24 mouse cellular contexts compared by ENCODE assay signal in the genomic region with DNA sequence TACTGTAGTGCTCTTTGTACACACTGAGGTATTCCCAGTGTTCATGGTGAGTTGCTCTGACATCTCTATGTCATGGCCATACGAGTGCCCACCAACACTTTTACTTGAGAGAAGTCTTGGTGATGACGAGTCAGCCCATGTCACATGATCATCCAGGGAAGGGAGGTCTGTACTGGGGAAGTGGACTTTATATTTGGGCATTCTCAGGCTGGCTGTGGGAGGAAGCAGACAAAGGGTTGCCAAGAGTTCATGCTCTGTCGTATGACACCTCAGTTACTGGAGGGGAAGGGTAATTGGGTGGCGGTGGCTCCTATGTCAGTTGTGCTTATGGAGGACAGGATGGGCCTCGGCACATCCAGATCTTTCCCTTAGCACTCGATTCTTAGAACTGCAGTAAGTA. TPM values are rescaled to one million over a fixed set of nuclear protein-coding genes. Genes with fewer than 3 reads are reported as not detected.
DNase-seq lines count a peak whose midpoint lies in the region; ATAC-seq and TF ChIP-seq lines count a peak whose summit lies in the region.
"Had no signal": no experiment of that assay in that cellular context is flagged by ENCODE, and none has a peak within 500 bp of the region (broad histone marks: within the 10 kb centered on the region; RNA-seq: fewer than 3 reads in every experiment).

No protein-coding gene starts in this region.

- H3K36me3 ChIP-seq in liver, postnatal 0 days (replicated peaks; ENCODE audit: insufficient read depth, low read length) = peaks cover 8% of the 10 kb centered on the region; the same call in 1 of the 2 replicates
- H3K36me3 ChIP-seq in liver, embryonic 12.5 days = peaks cover 13% of the 10 kb centered on the region; the same call in 1 of the 2 replicates
- H3K36me3 ChIP-seq: embryonic facial prominence, embryonic 15.5 days; hindbrain, embryonic 15.5 days had no signal

- no peak overlapping the region for H3K27ac ChIP-seq in liver, postnatal 0 days (ENCODE audit: low read depth)
- H3K27ac ChIP-seq in liver, embryonic 12.5 days = no peak overlapping the region
- H3K27ac ChIP-seq: embryonic facial prominence, embryonic 15.5 days; forebrain, embryonic 10.5 days; gastrocnemius, adult 2 months; heart, adult 2 months; hindbrain, embryonic 15.5 days had no signal

- H3K4me3 ChIP-seq in liver, postnatal 0 days (ENCODE audit: low read depth, low read length) = no peak overlapping the region
- no peak overlapping the region for H3K4me3 ChIP-seq in liver, embryonic 12.5 days
- H3K4me3 ChIP-seq: embryonic facial prominence, embryonic 15.5 days; erythroblast, embryonic 14.5 days; forebrain, embryonic 10.5 days; gastrocnemius, adult 2 months; heart, adult 2 months; heart, embryonic 12.5 days; hindbrain, embryonic 15.5 days had no signal

- TF ChIP-seq CTCF in liver, postnatal 0 days (IDR thresholded peaks at IDR 0.05; ENCODE audit: low read depth) = no peak

- H3K9ac ChIP-seq in liver, postnatal 0 days (replicated peaks) = no peak overlapping the region
- no peak overlapping the region for H3K9ac ChIP-seq in liver, embryonic 12.5 days
- H3K9ac ChIP-seq: embryonic facial prominence, embryonic 15.5 days; heart, embryonic 12.5 days; hindbrain, embryonic 15.5 days had no signal

- intact Hi-C loops in gastrocnemius, postnatal 36 days (cut with DNase I) = no loop called here

- WGBS in liver, postnatal 0 days (ENCODE audit: insufficient replicate concordance) = 57% methylated on average over 6 of the region's 6 CpGs
- WGBS in liver, embryonic 12.5 days (ENCODE audit: insufficient replicate concordance) = 65% methylated on average over 6 of the region's 6 CpGs

- DNase-seq in liver, postnatal 0 days = no peak
- DNase-seq in lung, postnatal 36 days = peak; percentile 29
- no peak for DNase-seq in lung, postnatal 25 days (ENCODE audit: low spot score)
- no peak for DNase-seq in spleen, adult 12 weeks (ENCODE audit: low spot score)
- DNase-seq in gastrocnemius, postnatal 36 days = no peak
- DNase-seq: adrenal gland, adult 8-10 months; adrenal gland, postnatal 36 days; B cell, adult 2 months; cerebellum, adult 2 months; cerebellum, postnatal 10 days; embryo, embryonic 11 days; gastrocnemius, adult 2 months; gastrocnemius, postnatal 25 days; heart, adult 2 months had no signal

- no peak overlapping the region for H3K4me2 ChIP-seq in liver, postnatal 0 days (ENCODE audit: low read depth, low read length)
- no peak overlapping the region for H3K4me2 ChIP-seq in liver, embryonic 12.5 days
- H3K4me2 ChIP-seq: embryonic facial prominence, embryonic 15.5 days; heart, embryonic 12.5 days; hindbrain, embryonic 15.5 days had no signal

- peaks cover 27% of the 10 kb centered on the region for H3K4me1 ChIP-seq in liver, postnatal 0 days (ENCODE audit: insufficient read depth)
- H3K4me1 ChIP-seq in liver, embryonic 12.5 days = peaks cover 41% of the 10 kb centered on the region
- H3K4me1 ChIP-seq: embryonic facial prominence, embryonic 15.5 days had no signal

- no peaks in the 10 kb centered on the region for H3K27me3 ChIP-seq in liver, postnatal 0 days (ENCODE audit: insufficient read depth, low read length)
- H3K27me3 ChIP-seq in liver, embryonic 12.5 days (replicated peaks) = no peaks in the 10 kb centered on the region
- H3K27me3 ChIP-seq: embryonic facial prominence, embryonic 15.5 days; heart, embryonic 12.5 days; hindbrain, embryonic 15.5 days had no signal

- ATAC-seq in liver, postnatal 0 days = peak; percentile 50; the same call in 1 of the 2 replicates
- no peak for ATAC-seq in liver, embryonic 12.5 days
- ATAC-seq in hematopoietic stem cell, adult 5-6 weeks (replicated peaks in 1 of 2; ENCODE audit: insufficient read depth in 1 of 2, low FRiP score in 2 of 2, low TSS enrichment in 1 of 2, low read depth in 1 of 2, poor library complexity in 2 of 2, severe bottlenecking in 2 of 2) = peak; percentile 4 to 22; a peak in 1 of 4 replicates
- peak; percentile 60 for ATAC-seq in monocyte, adult 5-6 weeks (replicated peaks; ENCODE audit: insufficient number of reproducible peaks, low FRiP score, low TSS enrichment, poor library complexity, severe bottlenecking)
- ATAC-seq: forebrain, embryonic 14.5 days had no signal

- H3K9me3 ChIP-seq in liver, postnatal 0 days (ENCODE audit: low read length) = no peaks in the 10 kb centered on the region
- no peaks in the 10 kb centered on the region for H3K9me3 ChIP-seq in liver, embryonic 12.5 days (replicated peaks)
- H3K9me3 ChIP-seq: embryonic facial prominence, embryonic 15.5 days; forebrain, embryonic 10.5 days; G1E; heart, embryonic 12.5 days; hindbrain, embryonic 15.5 days had no signal

- no peak for TF ChIP-seq EP300 in liver, postnatal 0 days (IDR thresholded peaks at IDR 0.05; ENCODE audit: low read depth)

RNA-seq across cellular contexts. Expression of a gene that starts 21.5 kb away (rescaled TPM):
- polyA plus RNA-seq in liver, postnatal 0 days (2015; fragmentation: Nextera tagmentation; extraction: Ambion mirVana) = 3.1 and 4.5 TPM in 2 replicates
- 4.4 and 4.6 TPM in 2 replicates for polyA plus RNA-seq in liver, embryonic 12.5 days (2016; fragmentation: Nextera tagmentation; extraction: Ambion mirVana)
- 14.1 and 23.1 TPM in 2 replicates for total RNA-seq in hematopoietic stem cell, adult 5-6 weeks (2017)
- total RNA-seq in monocyte, adult 5-6 weeks (2017) = 13.8 to 34.8 TPM (median 22.9 TPM) in 3 replicates
- 10 to 100 TPM; 13.2 to 14.3 TPM for total RNA-seq in gastrocnemius, postnatal 36 days (2021)
